Mouse (Mus musculus) left cerebral cortex, adult 11 months (tissue): ENCODE measurements around the gene Olfr688.

Source experiments
- DNase-seq: peaks from one replicate; pipeline ENCODE4 v3.0.0; 2022; ENCODE audit warnings: low spot score

The Olfr688 gene

DNA sequence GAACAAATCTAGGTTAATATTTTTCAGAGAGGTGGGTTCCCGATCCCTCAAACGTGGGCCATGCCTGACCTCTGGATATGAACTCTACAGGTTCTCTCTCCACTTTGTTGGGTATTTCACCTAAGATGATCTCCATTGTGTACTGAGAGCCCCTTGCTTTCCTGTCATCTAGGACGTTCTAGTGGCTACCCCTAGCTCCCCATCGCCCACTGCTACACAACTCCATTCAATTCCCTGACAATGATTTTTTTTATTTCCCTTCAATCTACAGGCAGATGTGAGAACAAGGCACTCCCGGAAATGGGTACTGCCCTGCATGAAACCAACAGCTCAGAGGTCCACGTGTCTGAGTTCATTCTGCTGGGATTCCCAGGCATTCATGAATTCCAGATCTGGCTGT, at the start of gene Olfr688:
TSS of gene Olfr688 (plus strand) at position 301 of the 400 bp plus-strand sequence.
- DNase-seq, result no peak

DNA sequence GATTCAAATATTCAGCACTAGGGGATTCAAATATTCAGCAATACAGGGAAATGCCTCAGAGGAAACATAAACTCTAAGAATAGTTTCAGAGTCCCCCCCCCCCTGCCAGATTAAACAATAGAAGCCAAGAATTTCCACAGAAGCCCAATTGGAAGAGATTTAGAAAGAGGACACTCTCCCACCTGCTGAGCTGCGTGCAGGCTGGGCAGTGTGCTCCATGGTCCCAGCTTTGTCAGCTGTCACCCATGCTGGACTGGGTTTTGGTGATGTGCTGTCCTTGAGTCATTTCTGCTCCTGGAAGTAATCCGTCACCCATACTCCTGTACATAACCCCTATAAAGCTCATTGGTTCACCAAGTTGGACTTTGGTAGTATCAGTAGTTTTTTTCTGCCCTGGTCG, 40.2 kb upstream of the Olfr688 start:
- DNase-seq, result no peak

DNA sequence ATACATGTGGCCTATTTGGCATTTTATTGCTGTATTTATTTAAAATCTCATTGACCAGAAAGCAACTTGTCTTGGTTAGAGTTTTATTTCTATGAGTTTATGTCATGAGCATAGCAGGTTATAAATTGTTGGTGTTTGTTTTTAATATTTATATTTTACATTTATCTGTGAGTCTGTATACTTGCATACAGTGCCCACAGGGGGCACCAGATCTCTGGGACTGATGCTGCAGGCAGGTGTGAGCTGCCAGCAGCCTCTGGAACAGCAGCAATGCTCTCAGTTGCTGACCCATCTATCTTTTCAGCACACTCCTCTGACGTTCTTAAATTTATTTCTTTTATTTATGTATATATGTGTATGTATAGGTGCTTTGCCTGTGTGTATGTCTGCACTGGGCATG, 39.7 kb upstream of the Olfr688 start:
- DNase-seq, result no peak

DNA sequence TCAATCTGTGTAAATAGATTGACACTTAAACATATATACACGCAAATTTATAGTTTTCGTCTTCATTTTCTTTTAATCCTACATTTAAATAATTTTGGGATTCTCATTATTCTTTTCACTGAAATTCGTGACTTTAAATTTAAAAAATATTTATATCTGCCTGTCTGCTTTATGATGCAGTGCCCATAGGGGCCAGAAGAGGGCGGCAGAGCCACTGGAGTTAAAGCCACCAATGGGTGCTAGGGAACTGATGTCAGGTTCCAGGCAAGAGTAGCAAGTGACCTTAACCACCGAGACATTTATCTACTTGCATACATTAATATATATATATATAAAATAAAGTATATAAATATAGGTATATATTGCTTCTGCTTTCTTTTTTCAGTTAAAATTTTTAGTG, 31.2 kb upstream of the Olfr688 start:
- no peak for DNase-seq

DNA sequence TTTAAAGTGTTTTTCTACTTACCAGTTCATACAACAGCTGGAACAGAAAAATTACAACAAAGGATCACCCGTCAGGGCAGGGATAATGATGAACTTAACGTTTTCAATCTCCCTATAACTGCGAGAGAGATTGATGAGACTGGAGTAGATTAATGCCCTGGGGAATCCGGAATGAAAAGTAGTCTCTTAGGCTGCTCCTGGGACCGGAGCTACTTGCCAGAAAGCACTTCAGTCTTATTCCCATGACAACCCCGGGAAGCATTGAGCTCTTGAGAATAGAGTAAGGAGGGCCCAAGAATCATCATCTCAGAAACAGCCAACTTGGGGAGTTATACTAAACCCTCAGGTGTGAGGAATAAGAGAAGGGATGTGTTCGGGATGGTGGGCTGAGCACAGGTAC, 15.5 kb upstream of the Olfr688 start:
- no peak for DNase-seq

DNA sequence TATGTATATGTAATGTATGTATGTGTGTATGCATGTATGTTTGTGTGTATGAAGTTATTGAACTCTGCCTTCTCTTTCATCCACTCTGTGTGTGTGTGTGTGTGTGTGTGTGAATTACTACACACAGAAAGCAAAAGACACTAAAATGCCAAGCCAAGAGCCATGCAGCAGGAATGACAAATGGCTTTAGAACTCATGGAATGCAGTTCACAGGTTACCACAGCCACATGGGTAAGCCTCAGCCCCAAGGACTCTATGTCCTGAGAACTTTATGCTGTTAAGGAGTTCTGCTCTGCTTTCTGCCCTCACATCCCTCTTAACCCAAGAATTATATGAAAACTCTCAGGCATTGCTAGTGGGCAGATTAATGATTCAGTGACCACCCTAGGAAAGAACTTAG, 2.2 kb downstream of the Olfr688 start:
- no peak for DNase-seq

DNA sequence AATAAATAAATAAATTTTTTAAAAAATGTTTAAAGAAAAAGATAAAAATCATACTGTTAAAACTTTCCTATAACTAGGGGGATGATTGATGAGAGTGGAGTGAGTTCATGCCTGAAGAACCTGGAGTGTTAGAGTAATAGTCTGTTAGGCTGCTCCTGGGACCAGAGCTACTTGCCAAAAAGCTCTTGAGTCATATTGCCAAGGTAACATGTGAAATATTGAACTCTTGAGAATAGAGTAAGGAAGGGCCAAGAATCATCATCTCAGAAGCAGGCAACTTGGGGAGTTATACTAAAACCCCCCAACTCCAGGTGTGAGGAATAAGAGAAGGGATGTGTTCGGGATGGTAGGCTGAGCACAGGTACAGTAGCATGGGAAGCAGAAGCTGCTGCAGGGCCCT, 23.0 kb downstream of the Olfr688 start, which contains the start of gene Olfr689:
TSS of gene Olfr689 (plus strand) at position 301 of the 400 bp plus-strand sequence.
- DNase-seq, result no peak

DNA sequence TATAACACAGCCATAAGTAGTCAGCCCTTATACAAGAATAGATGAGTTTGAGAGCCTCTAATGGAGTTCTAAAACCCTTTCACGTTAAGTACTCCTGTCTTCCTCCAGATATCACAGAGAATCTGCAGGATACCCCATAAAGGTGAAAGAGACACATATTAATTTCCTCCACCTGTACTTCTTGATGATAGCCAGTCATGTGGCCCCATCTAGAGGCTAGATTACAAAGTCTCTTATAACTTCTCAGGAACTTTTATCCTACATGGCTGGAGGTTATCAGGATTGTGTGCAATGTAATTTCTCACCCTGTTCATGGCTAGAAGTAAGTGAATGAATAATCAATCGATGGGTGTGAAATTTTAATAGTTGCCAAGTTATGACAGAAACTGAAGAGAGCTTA, 37.4 kb downstream of the Olfr688 start:
- no peak for DNase-seq

DNA sequence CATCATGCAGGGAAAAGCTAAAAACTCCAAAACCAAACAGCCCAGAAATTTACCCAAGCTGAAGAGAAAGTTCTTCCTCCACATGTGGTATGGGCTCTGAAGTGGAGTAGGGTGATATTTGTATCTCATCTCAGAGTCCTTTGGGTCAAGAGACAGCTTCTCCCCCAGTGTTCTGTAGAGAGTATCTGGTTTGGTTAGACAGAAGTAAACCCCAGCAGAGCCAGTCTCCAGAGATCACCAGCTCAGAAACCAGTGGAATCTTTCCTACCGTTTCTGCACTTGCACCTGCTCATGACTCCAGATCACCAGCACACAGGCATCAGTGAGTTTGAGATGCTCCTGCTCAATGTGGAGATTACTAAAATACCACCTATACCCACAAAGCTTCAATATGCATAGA, 46.1 kb downstream of the Olfr688 start, which contains the start of gene Olfr690:
TSS of gene Olfr690 (minus strand) at position 101 of the 400 bp plus-strand sequence.
- DNase-seq, result no peak
